Mouse (Mus musculus): ENCODE measurements around the gene Mapt. TPM values are rescaled to one million over a fixed set of nuclear protein-coding genes. Genes with fewer than 3 reads are reported as not detected.

The Mapt gene
- polyA plus RNA-seq, 2 experiments: 0.17 to 0.43 TPM

GRCm38 (mm10) chr11:104295145-104295544 is 64.0 kb downstream of the Mapt start:
- TF ChIP-seq CTCF (IDR thresholded peaks at IDR 0.05; ENCODE audit: low read depth): no peak
- Histone ChIP-seq H3K4me2 (ENCODE audit: low read depth) (no peak overlapping the region), H3K27ac (no peak overlapping the region)

GRCm38 (mm10) chr11:104295656-104296055 is 64.5 kb downstream of the Mapt start:
- Histone ChIP-seq H3K4me1 (replicated peaks; ENCODE audit: control insufficient read depth in 2 of 2, insufficient read depth in 2 of 2, low read length in 1 of 2) (peaks cover 28 to 36% of the 10 kb centered on the region in 2 experiments), H3K27ac (no peak overlapping the region), H3K36me3 (replicated peaks; ENCODE audit: control insufficient read depth, insufficient read depth, low read depth) (no peaks in the 10 kb centered on the region), H3K9ac (replicated peaks) (no peak overlapping the region; the same call in 1 of the 2 replicates), H3K4me3 (ENCODE audit: insufficient read depth in 1 of 2, low read depth in 2 of 2, low read length in 2 of 2) (no peak overlapping the region), H3K4me2 (ENCODE audit: low read depth) (0 out of 2 replicates have a peak overlapping the region, but pooled peaks have one; percentile 1), H3K27me3 (ENCODE audit: control insufficient read depth, insufficient read depth, low read length) (no peaks in the 10 kb centered on the region), H3K9me3 (ENCODE audit: control insufficient read depth, low read length) (no peaks in the 10 kb centered on the region)
- 9% methylated on average over 6 of the region's 6 CpGs for WGBS (ENCODE audit: insufficient replicate concordance)
- TF ChIP-seq CTCF (IDR thresholded peaks at IDR 0.05; ENCODE audit: low read depth): no peak
- no peak for TF ChIP-seq EP300 (IDR thresholded peaks at IDR 0.05; ENCODE audit: low read depth)
- ATAC-seq (ENCODE audit: insufficient read depth): no peak
- no peak for DNase-seq (ENCODE audit: low read depth in 3 of 3, low spot score in 3 of 3)

More at GRCm38 (mm10) chr11:104295145-104295544, 64.0 kb downstream of the Mapt start:
- Histone ChIP-seq H3K9ac (replicated peaks) (no peak overlapping the region), H3K9me3 (ENCODE audit: control insufficient read depth, low read length) (no peaks in the 10 kb centered on the region), H3K27me3 (ENCODE audit: control insufficient read depth, insufficient read depth, low read length) (no peaks in the 10 kb centered on the region), H3K4me3 (ENCODE audit: insufficient read depth in 1 of 2, low read depth in 2 of 2, low read length in 2 of 2) (no peak overlapping the region), H3K4me1 (replicated peaks; ENCODE audit: control insufficient read depth in 2 of 2, insufficient read depth in 2 of 2, low read length in 1 of 2) (peaks cover 28 to 36% of the 10 kb centered on the region in 2 experiments), H3K36me3 (replicated peaks; ENCODE audit: control insufficient read depth, insufficient read depth, low read depth) (no peaks in the 10 kb centered on the region)
- no peak for ATAC-seq (ENCODE audit: insufficient read depth)
- 34% methylated on average over 5 of the region's 5 CpGs for WGBS (ENCODE audit: insufficient replicate concordance)
- no peak for DNase-seq (ENCODE audit: low read depth in 3 of 3, low spot score in 3 of 3)

- Histone ChIP-seq H3K36me3 (replicated peaks; ENCODE audit: control insufficient read depth, insufficient read depth, low read depth) (no peaks in the 10 kb centered on the region), H3K9ac (replicated peaks) (no peak overlapping the region), H3K4me3 (ENCODE audit: insufficient read depth in 1 of 2, low read depth in 2 of 2, low read length in 2 of 2) (no peak overlapping the region), H3K9me3 (ENCODE audit: control insufficient read depth, low read length) (no peaks in the 10 kb centered on the region), H3K27me3 (ENCODE audit: control insufficient read depth, insufficient read depth, low read length) (no peaks in the 10 kb centered on the region), H3K4me1 (replicated peaks; ENCODE audit: control insufficient read depth in 2 of 2, insufficient read depth in 2 of 2, low read length in 1 of 2) (peaks cover 23 to 32% of the 10 kb centered on the region in 2 experiments), H3K27ac (no peak overlapping the region), H3K4me2 (ENCODE audit: low read depth) (no peak overlapping the region)
- TF ChIP-seq CTCF (IDR thresholded peaks at IDR 0.05; ENCODE audit: low read depth) (no peak), EP300 (IDR thresholded peaks at IDR 0.05; ENCODE audit: low read depth) (no peak)
- no peak for DNase-seq (ENCODE audit: low read depth in 3 of 3, low spot score in 3 of 3)
- ATAC-seq (ENCODE audit: insufficient read depth): no peak
- 81% methylated on average over 3 of the region's 3 CpGs for WGBS (ENCODE audit: insufficient replicate concordance)
Observed at GRCm38 (mm10) chr11:104297671-104298070, 66.5 kb downstream of the Mapt start.

GRCm38 (mm10) chr11:104302628-104303027 is 71.4 kb downstream of the Mapt start:
- TF ChIP-seq EP300 (IDR thresholded peaks at IDR 0.05; ENCODE audit: low read depth) (no peak), CTCF (IDR thresholded peaks at IDR 0.05; ENCODE audit: low read depth) (no peak)
- Histone ChIP-seq H3K27ac (no peak overlapping the region), H3K9ac (replicated peaks) (no peak overlapping the region), H3K9me3 (ENCODE audit: control insufficient read depth, low read length) (no peaks in the 10 kb centered on the region), H3K4me3 (ENCODE audit: insufficient read depth in 1 of 2, low read depth in 2 of 2, low read length in 2 of 2) (no peak overlapping the region), H3K36me3 (replicated peaks; ENCODE audit: control insufficient read depth, insufficient read depth, low read depth) (no peaks in the 10 kb centered on the region), H3K4me2 (ENCODE audit: low read depth) (no peak overlapping the region), H3K4me1 (replicated peaks; ENCODE audit: control insufficient read depth in 2 of 2, insufficient read depth in 2 of 2, low read length in 1 of 2) (peaks cover 0 to 6% of the 10 kb centered on the region in 2 experiments; a peak in 2 of 4 replicates), H3K27me3 (ENCODE audit: control insufficient read depth, insufficient read depth, low read length) (no peaks in the 10 kb centered on the region)
- ATAC-seq (ENCODE audit: insufficient read depth): no peak
- DNase-seq (ENCODE audit: low read depth in 3 of 3, low spot score in 3 of 3): no peak
- 40% methylated on average over 12 of the region's 12 CpGs for WGBS (ENCODE audit: insufficient replicate concordance)

GRCm38 (mm10) chr11:104303088-104303960 is 72.1 kb downstream of the Mapt start:
- no peak for ATAC-seq (ENCODE audit: insufficient read depth)

More at GRCm38 (mm10) chr11:104303088-104303960, 72.1 kb downstream of the Mapt start:
- H3K4me2 ChIP-seq (ENCODE audit: low read depth): no peak overlapping the region
- H3K4me1 ChIP-seq (replicated peaks; ENCODE audit: control insufficient read depth in 2 of 2, insufficient read depth in 2 of 2, low read length in 1 of 2): peaks cover 0 to 6% of the 10 kb centered on the region in 2 experiments; a peak in 2 of 4 replicates
- no peak overlapping the region for H3K27ac ChIP-seq
- no peaks in the 10 kb centered on the region for H3K27me3 ChIP-seq (ENCODE audit: control insufficient read depth, insufficient read depth, low read length)
- H3K4me3 ChIP-seq (ENCODE audit: insufficient read depth in 1 of 2, low read depth in 2 of 2, low read length in 2 of 2): no peak overlapping the region
- 26% methylated on average over 8 of the region's 8 CpGs for WGBS (ENCODE audit: insufficient replicate concordance)
- no peaks in the 10 kb centered on the region for H3K36me3 ChIP-seq (replicated peaks; ENCODE audit: control insufficient read depth, insufficient read depth, low read depth)
- TF ChIP-seq EP300 (IDR thresholded peaks at IDR 0.05; ENCODE audit: low read depth) (no peak), CTCF (IDR thresholded peaks at IDR 0.05; ENCODE audit: low read depth) (no peak)
- no peak overlapping the region for H3K9ac ChIP-seq (replicated peaks)
- no peak for DNase-seq (ENCODE audit: low read depth in 3 of 3, low spot score in 3 of 3)
- no peaks in the 10 kb centered on the region for H3K9me3 ChIP-seq (ENCODE audit: control insufficient read depth, low read length)

All from liver, embryonic 14.5 days (tissue).